Mouse (Mus musculus) Muller cell, postnatal 12 days (primary cell): ENCODE data around the gene Olfr50.

ENCODE experiments used
- DNase-seq: peaks from one replicate; pipeline ENCODE4 v3.0.0-alpha.2; 2015; ENCODE audit errors: inconsistent ontology term

Gene Olfr50

GRCm38 (mm10) chr2:36790238-36790637 lies at the start of gene Olfr50:
TSS of gene Olfr50 (plus strand) at chr2:36790538.
- no peak for DNase-seq

GRCm38 (mm10) chr2:36783976-36784375 lies 6.4 kb upstream of the Olfr50 start, which contains the start of gene Olfr348:
TSS of gene Olfr348 (plus strand) at chr2:36784276.
- no peak for DNase-seq

- DNase-seq = no peak
Observed at GRCm38 (mm10) chr2:36816932-36817331, 26.6 kb downstream of the Olfr50 start, which contains the start of gene Olfr3. TSS of gene Olfr3 (minus strand) at chr2:36817032.

GRCm38 (mm10) chr2:36846010-36846409 lies 55.7 kb downstream of the Olfr50 start, which contains the start of gene Olfr350:
TSS of gene Olfr350 (plus strand) at chr2:36846310.
- DNase-seq = no peak
